ENCODE assay signal across 11 mouse cellular contexts in genomic region chr7:66304993-66305713, GRCm38 (mm10).
A peak's percentile ranks its signal among the peaks of the same experiment; 100 is the strongest.
DNase-seq lines count a peak whose midpoint lies in the region; ATAC-seq and TF ChIP-seq lines count a peak whose summit lies in the region.
"Had no signal": no experiment of that assay in that cellular context is flagged by ENCODE, and none has a peak within 500 bp of the region (broad histone marks: within the 10 kb centered on the region; RNA-seq: fewer than 3 reads in every experiment).

No protein-coding gene starts in this region.

- TF ChIP-seq CTCF in heart, adult 2 months (IDR thresholded peaks at IDR 0.05): no peak
- no peak for TF ChIP-seq CTCF in lung, embryonic 14.5 days (IDR thresholded peaks at IDR 0.05; ENCODE audit: low read depth)
- no peak for TF ChIP-seq CTCF in lung, adult 2 months (IDR thresholded peaks at IDR 0.05; ENCODE audit: insufficient read depth, low read length)
- TF ChIP-seq CTCF in brain, embryonic 14.5 days (IDR thresholded peaks at IDR 0.05; ENCODE audit: borderline replicate concordance, extremely low read depth, insufficient read depth, insufficient read length): no peak
- no peak for TF ChIP-seq CTCF in lung, postnatal 0 days (IDR thresholded peaks at IDR 0.05)

- TF ChIP-seq EP300 in heart, adult 2 months (IDR thresholded peaks at IDR 0.05; ENCODE audit: insufficient read depth, low read depth, low read length): no peak
- no peak for TF ChIP-seq EP300 in lung, postnatal 0 days (IDR thresholded peaks at IDR 0.05)

- peaks cover 7% of the 10 kb centered on the region for H3K4me1 ChIP-seq in heart, adult 2 months (ENCODE audit: control insufficient read depth, insufficient read depth, low read length)
- peaks cover 13% of the 10 kb centered on the region for H3K4me1 ChIP-seq in heart, embryonic 12.5 days (replicated peaks)
- peaks cover 8% of the 10 kb centered on the region for H3K4me1 ChIP-seq in lung, embryonic 14.5 days (ENCODE audit: insufficient read depth)
- H3K4me1 ChIP-seq in lung, adult 2 months (ENCODE audit: control insufficient read depth, insufficient read depth, low read length): peaks cover 12% of the 10 kb centered on the region
- peaks cover 15% of the 10 kb centered on the region; the same call in 1 of the 2 replicates for H3K4me1 ChIP-seq in lung, postnatal 0 days (ENCODE audit: insufficient read depth, low read depth, low read length)
- H3K4me1 ChIP-seq: kidney, embryonic 15.5 days; neural tube, embryonic 13.5 days had no signal

- no peak overlapping the region for H3K4me2 ChIP-seq in heart, embryonic 12.5 days
- H3K4me2 ChIP-seq in lung, embryonic 14.5 days: no peak overlapping the region
- no peak overlapping the region for H3K4me2 ChIP-seq in lung, postnatal 0 days (replicated peaks; ENCODE audit: low read depth, low read length)
- H3K4me2 ChIP-seq: kidney, embryonic 15.5 days; neural tube, embryonic 13.5 days had no signal

- intact Hi-C loops in heart, adult 2 months (cut with DNase I): no loop called here

- no peak for ATAC-seq in heart, embryonic 12.5 days (ENCODE audit: insufficient number of reproducible peaks, low FRiP score)
- peak; percentile 55 for ATAC-seq in lung, embryonic 14.5 days (ENCODE audit: insufficient read depth)
- ATAC-seq in lung, postnatal 0 days: 0 out of 2 replicates have a peak, but pooled peaks have one; percentile 11
- ATAC-seq in CD4-positive, CD25-positive, alpha-beta regulatory T cell, adult 4 months: no peak

- no peak for TF ChIP-seq POLR2A in heart, adult 2 months (IDR thresholded peaks at IDR 0.05; ENCODE audit: insufficient read depth, low read depth, low read length)
- no peak for TF ChIP-seq POLR2A in lung, adult 2 months (IDR thresholded peaks at IDR 0.05; ENCODE audit: borderline replicate concordance, extremely low read depth, low read depth, low read length)
- TF ChIP-seq POLR2A in brain, embryonic 14.5 days (IDR thresholded peaks at IDR 0.05; ENCODE audit: borderline replicate concordance, extremely low read depth, insufficient read depth, insufficient read length, poor library complexity, severe bottlenecking): no peak

- H3K27ac ChIP-seq in heart, adult 2 months: peak overlapping the region; percentile 41
- H3K27ac ChIP-seq in heart, embryonic 12.5 days (ENCODE audit: poor library complexity, severe bottlenecking): no peak overlapping the region
- peak overlapping the region; percentile 72; the same call in 1 of the 2 replicates for H3K27ac ChIP-seq in lung, embryonic 14.5 days (ENCODE audit: low read depth)
- peak overlapping the region; percentile 54 for H3K27ac ChIP-seq in lung, postnatal 0 days (ENCODE audit: low read length)
- H3K27ac ChIP-seq: kidney, embryonic 15.5 days; neural tube, embryonic 13.5 days had no signal

- no peak overlapping the region for H3K4me3 ChIP-seq in heart, adult 2 months
- H3K4me3 ChIP-seq in heart, embryonic 12.5 days: no peak overlapping the region
- H3K4me3 ChIP-seq in lung, embryonic 14.5 days (ENCODE audit: low read depth, low read length): no peak overlapping the region
- H3K4me3 ChIP-seq in lung, adult 2 months (replicated peaks; ENCODE audit: extremely low read depth, low read depth, low read length): no peak overlapping the region
- H3K4me3 ChIP-seq in lung, postnatal 0 days (ENCODE audit: low read depth, low read length): no peak overlapping the region
- H3K4me3 ChIP-seq: kidney, embryonic 15.5 days; neural tube, embryonic 13.5 days had no signal

- no peaks in the 10 kb centered on the region for H3K79me2 ChIP-seq in heart, adult 2 months (replicated peaks; ENCODE audit: control insufficient read depth, insufficient read depth, low read length)

- no peaks in the 10 kb centered on the region for H3K27me3 ChIP-seq in heart, adult 2 months (ENCODE audit: control insufficient read depth, insufficient read depth, low read length)
- H3K27me3 ChIP-seq in heart, embryonic 12.5 days (replicated peaks): peaks cover 9% of the 10 kb centered on the region
- no peaks in the 10 kb centered on the region for H3K27me3 ChIP-seq in lung, embryonic 14.5 days (ENCODE audit: insufficient read depth, low read length)
- no peaks in the 10 kb centered on the region for H3K27me3 ChIP-seq in lung, postnatal 0 days (replicated peaks; ENCODE audit: insufficient read depth, low read length)
- H3K27me3 ChIP-seq: kidney, embryonic 15.5 days; neural tube, embryonic 13.5 days had no signal

- H3K9ac ChIP-seq in heart, adult 2 months (ENCODE audit: low read depth, low read length): no peak overlapping the region
- no peak overlapping the region for H3K9ac ChIP-seq in heart, embryonic 12.5 days
- no peak overlapping the region for H3K9ac ChIP-seq in lung, embryonic 14.5 days
- H3K9ac ChIP-seq in lung, postnatal 0 days (replicated peaks; ENCODE audit: low read depth): no peak overlapping the region
- H3K9ac ChIP-seq: kidney, embryonic 15.5 days; neural tube, embryonic 13.5 days had no signal

- no peak for DNase-seq in heart, adult 2 months
- peak; percentile 85 for DNase-seq in lung, embryonic 14.5 days
- no peak for DNase-seq in lung, adult 2 months
- DNase-seq in brain, embryonic 14.5 days (ENCODE audit: low read depth): peak; percentile 54
- DNase-seq in lung, postnatal 0 days (ENCODE audit: low spot score): peak; percentile 65
- DNase-seq: cerebellum, postnatal 36 days; thymus, postnatal 36 days had no signal

- H3K36me3 ChIP-seq in heart, adult 2 months (ENCODE audit: control insufficient read depth, insufficient read depth, low read length): no peaks in the 10 kb centered on the region
- peaks cover 17% of the 10 kb centered on the region for H3K36me3 ChIP-seq in heart, embryonic 12.5 days
- H3K36me3 ChIP-seq in lung, embryonic 14.5 days (ENCODE audit: insufficient read depth): peaks cover 39% of the 10 kb centered on the region
- peaks cover 4% of the 10 kb centered on the region; the same call in 1 of the 2 replicates for H3K36me3 ChIP-seq in lung, postnatal 0 days (ENCODE audit: insufficient read depth, low read length)
- H3K36me3 ChIP-seq: neural tube, embryonic 13.5 days had no signal

- H3K9me3 ChIP-seq in heart, embryonic 12.5 days (replicated peaks): no peaks in the 10 kb centered on the region
- no peaks in the 10 kb centered on the region for H3K9me3 ChIP-seq in lung, embryonic 14.5 days (ENCODE audit: low read depth, low read length)
- no peaks in the 10 kb centered on the region for H3K9me3 ChIP-seq in lung, postnatal 0 days (ENCODE audit: low read length)
- H3K9me3 ChIP-seq: kidney, embryonic 15.5 days; neural tube, embryonic 13.5 days had no signal

- 65% methylated on average over 8 of the region's 8 CpGs for WGBS in heart, adult 2 months
- 77% methylated on average over 8 of the region's 8 CpGs for WGBS in heart, embryonic 12.5 days
- 56% methylated on average over 8 of the region's 8 CpGs for WGBS in lung, embryonic 14.5 days
- WGBS in lung, adult 2 months: 58% methylated on average over 8 of the region's 8 CpGs
- WGBS in lung, postnatal 0 days: 54% methylated on average over 8 of the region's 8 CpGs

Comparison
In these comparisons a context has a peak if more than half of its experiments do, and no peak if none do; other contexts are left out.
1. DNase-seq: peak in lung, embryonic 14.5 days (single experiment), brain, embryonic 14.5 days (single experiment) and lung, postnatal 0 days (single experiment); none in heart, adult 2 months (0 of 2) and lung, adult 2 months (single experiment).
2. ATAC-seq: peak in lung, embryonic 14.5 days (single experiment) and lung, postnatal 0 days (single experiment); none in heart, embryonic 12.5 days (single experiment) and CD4-positive, CD25-positive, alpha-beta regulatory T cell, adult 4 months (single experiment).